Mouse (Mus musculus): Measurements from ENCODE around the gene Akt2.

The Akt2 gene

DNA sequence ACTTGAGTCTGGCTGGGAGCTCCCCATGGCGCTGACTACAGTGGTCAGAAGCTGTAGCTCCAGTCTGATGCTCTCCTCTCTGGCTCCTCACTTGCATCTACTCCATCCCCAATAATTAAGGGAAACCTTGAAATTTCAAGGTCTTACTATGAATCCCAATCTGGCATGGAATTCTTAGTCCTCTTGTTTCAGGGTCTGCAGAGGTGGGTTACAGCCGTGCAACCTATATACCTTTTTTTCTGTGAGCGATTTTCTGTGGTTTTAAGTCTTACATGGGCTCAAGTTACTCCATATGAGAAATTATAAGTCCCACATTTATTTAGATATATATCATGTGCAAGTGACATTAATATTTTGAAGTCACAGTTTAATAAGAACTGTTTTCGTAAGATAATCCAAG lies 1.3 kb upstream of the Akt2 start:
- no peak for DNase-seq (ENCODE audit: low spot score)

DNA sequence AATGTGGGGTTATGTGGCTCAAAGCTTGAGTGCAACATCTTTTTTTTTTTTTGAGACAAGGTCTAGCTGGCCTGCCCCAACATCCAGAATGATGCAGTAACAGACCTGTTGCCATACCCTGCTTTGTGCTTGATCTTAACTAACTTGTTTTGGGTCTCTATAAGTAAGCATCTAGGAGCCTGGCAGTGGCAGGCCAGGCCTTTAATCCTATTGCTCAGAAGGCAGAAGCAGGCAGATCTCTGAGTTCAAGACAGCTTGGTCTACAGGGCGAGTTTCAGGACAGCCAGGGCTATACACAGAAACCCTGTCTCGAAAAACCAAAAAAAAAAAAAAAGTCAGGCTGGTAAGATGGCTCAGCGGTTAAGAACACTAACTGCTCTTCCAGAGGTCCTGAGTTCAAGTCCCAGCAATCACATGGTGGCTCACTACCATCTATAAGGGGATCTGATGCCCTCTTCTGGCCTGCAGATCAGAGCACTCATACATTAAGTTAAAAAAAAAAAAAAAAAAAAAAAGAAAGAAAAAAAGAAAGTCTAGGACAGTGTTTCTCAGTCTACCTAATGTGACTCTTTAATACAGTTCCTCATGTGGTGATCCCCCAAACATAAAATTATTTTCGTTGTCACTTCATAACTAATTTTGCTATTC lies 662 bp upstream of the Akt2 start:
- DNase-seq (ENCODE audit: low spot score) = no peak

DNA sequence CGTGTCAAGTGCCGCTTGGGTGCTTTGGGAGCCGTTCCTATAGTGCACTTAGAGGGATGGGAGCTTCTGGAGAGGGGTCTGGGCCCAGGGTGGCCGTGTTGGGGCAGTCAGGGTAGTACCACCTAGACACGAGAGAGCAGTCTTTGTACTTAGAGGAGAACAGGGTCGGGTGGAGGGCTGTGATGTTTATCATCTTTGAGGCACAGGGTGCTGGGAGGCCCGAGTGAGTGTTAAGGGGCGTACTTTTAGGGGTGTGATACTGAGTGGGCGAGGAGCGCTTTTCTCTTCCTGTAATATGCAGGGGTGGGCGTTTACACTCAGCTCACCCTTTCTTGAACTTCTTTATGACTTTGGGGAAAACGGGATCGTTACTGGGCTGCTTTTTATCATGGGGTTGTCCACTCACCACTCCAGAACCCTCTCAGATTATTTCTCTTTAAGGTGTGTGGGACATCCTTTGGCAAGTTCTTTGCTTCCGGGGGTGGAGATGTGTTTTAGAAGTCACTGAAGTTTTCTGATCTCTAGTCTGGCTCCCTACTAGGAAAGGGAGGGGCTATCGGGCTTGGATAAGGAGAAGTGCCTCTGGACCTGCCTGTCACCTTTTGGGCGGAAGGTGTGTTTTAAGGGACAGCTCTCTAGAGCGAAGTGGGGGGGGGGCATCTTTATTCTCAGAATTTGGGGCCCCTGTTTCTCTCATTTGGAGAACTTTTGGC lies 1.0 kb downstream of the Akt2 start:
- peak; percentile 68 for DNase-seq (ENCODE audit: low spot score)

DNA sequence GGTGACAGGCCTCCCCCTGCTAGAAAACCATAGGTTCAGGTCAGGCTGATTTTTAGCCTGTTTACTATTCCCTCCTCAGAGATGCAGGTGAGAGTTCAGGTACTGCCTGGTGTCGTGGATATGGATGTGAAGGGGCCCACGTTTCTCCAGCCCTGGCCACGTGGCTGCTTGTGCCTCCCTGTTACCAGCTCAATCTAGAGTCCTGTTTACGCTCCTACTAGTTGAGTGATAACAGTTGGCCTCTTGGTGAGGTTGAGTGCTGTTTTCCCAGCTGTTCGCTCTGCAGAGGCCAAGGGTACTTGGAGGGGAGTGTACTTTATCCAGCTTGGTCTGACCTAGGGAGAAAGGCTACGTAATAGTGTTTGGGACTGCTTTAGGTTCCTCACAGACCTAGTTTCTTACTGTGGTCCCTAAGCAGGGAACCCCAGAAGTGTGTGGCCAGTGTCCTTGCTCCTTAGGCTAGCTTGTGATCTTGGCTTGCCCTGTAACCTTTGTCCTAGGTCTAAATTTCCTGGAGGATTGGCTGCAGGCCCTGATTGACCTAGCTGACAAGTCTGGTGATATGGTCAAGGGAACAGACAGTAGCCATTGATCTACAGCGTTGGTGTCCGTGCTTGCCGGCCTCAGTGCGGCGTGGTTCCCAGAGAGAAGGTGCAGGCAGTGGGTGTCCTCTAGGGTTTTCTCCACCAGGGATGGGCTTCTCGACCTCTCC lies 1.7 kb downstream of the Akt2 start:
- DNase-seq (ENCODE audit: low spot score) = peak; percentile 30

- no peak for DNase-seq (ENCODE audit: low spot score)
Observed at GRCm38 (mm10) chr7:27596586-27597503, 5.5 kb downstream of the Akt2 start.

GRCm38 (mm10) chr7:27598053-27598452 lies 6.7 kb downstream of the Akt2 start:
- no peak for DNase-seq (ENCODE audit: low spot score)

DNA sequence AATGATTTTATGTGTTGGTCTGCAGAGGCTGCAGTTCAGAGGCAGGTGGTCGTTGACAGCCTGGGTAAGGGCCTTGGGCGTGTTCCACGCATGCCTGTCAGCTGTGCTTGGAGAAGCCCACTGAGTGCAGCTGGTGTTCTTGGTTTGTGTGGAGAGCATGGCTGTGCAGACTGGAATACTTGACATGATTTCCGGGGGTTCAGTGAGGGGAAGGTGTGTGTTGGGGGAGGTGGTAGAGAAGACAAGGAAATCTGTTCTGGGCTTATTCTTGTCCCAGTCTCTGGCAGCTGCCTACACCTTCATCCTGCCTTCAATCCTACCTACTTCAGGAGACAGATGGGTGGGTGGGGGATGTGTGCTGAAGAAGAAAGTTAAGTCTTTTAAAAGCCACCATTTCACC lies 10.3 kb downstream of the Akt2 start:
- DNase-seq (ENCODE audit: low spot score) = no peak

- no peak for DNase-seq (ENCODE audit: low spot score)
Observed at GRCm38 (mm10) chr7:27602161-27602560, 10.8 kb downstream of the Akt2 start.

- DNase-seq (ENCODE audit: low spot score) = no peak
Observed at GRCm38 (mm10) chr7:27602835-27603234, 11.5 kb downstream of the Akt2 start.

DNA sequence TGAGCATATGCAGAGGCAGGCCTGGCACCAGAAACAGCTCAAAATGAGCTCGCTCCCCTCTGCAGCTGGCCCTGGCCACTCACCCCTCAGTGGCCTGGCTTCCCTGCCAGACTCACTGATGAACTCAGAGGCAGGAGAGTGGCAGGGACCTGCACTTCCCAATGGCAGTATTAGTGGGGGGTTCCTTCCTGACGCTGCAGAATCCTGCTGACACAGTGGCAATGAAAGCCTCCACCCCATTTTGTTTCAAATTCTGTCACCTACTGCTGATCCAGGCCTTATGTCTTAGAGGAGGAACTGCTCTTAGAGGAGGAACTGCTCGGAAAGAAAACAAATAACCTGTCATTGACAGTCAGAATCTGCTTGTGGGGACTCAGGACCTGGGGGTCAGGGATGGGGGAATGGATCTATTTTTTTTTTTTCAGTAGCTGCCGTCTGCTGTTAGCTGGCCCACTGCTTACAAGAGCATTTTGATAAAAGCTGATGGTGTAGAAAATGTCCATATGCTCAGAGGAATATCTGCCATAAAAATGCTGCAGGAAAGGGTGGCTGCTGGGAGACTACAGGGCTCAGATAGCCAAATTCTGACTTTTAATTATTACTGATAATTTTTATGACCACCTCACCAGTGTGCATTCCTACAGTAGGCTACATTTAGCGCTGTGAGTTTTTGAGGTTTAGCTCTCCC lies 13.5 kb downstream of the Akt2 start:
- DNase-seq (ENCODE audit: low spot score) = no peak

DNA sequence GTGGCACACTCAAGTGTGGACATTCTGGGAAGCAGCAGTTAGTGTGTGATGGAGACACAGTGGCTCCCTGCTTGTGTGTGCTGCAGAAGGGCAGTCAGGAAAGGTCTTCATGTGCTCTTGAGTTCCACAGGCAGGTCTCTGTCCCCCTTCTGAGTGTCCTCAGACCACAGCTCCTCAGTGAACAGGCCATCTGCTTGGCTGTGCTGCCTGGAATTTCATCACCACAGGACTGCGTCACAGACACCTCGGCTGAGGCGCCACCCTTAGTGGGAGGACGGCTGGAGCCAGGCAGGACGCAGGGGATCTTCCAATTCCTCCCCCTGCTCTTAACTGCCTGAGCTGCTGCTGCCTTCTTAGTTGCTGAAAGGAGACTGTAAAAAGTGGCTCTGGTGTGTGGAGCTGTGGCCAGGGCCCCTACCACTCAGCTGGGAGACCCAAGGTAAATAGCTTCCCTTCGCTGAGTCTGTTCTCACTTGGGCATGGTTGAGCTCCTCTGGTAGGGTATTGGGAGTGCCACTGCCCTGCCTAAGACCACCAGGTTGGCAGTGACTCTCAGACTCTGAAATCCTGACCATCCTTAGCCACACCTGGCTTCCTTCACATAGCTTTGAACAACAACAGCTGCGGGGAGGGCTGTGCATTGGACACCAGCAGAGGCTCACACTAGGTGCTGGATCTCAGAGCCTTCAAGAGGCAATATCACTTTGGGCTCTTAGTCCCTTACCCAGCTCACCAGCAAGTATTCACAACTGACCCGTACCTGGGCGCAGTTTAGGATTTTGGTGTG lies 14.3 kb downstream of the Akt2 start:
- DNase-seq (ENCODE audit: low spot score) = no peak

- no peak for DNase-seq (ENCODE audit: low spot score)
Observed at GRCm38 (mm10) chr7:27606481-27607254, 15.3 kb downstream of the Akt2 start.

DNA sequence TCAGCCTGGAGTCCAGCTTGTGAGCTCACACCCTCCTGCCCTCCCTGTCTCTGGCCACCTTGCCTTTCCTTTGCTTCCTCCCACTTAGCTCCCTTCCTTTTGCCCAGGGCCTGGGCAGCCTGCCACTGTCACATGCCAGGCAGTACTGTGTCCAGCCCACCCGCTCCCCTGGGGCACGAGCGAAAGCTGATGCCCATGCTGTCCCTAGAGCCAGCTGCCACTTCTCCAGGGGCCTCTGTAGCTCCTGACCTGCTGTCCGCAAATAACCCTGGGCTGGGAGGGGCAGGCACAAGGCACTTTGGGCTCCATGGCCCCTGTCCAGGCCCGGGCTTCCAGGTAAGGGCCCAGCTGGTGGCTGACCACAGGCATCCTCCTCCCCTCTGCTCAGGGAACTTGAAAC lies 16.2 kb downstream of the Akt2 start:
- no peak for DNase-seq (ENCODE audit: low spot score)

GRCm38 (mm10) chr7:27608130-27608529 lies 16.8 kb downstream of the Akt2 start:
- DNase-seq (ENCODE audit: low spot score) = no peak

- DNase-seq (ENCODE audit: low spot score) = no peak
Observed at GRCm38 (mm10) chr7:27609285-27609684, 17.9 kb downstream of the Akt2 start.

- DNase-seq (ENCODE audit: low spot score) = no peak
Observed at GRCm38 (mm10) chr7:27609688-27610087, 18.3 kb downstream of the Akt2 start.

DNA sequence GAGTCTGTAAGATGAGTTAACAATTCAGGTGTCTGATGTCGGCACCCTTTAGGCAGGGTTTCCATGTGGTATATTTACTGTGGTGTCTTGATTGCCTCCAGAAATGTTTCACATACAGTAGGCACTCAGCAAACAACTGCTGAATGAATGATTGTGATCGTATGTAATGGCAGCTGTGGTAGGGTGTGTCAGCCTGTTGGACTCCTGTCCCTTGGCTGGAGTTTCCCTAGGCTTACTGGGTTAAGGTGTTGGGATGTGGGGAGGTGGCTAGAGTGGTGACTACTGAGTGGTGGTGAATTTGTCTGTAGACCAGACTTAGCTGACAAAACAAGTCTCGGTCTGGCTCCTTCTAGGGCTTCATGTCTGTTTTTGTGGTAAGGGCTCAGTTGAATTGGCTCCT lies 19.0 kb downstream of the Akt2 start:
- DNase-seq (ENCODE audit: low spot score) = no peak

DNA sequence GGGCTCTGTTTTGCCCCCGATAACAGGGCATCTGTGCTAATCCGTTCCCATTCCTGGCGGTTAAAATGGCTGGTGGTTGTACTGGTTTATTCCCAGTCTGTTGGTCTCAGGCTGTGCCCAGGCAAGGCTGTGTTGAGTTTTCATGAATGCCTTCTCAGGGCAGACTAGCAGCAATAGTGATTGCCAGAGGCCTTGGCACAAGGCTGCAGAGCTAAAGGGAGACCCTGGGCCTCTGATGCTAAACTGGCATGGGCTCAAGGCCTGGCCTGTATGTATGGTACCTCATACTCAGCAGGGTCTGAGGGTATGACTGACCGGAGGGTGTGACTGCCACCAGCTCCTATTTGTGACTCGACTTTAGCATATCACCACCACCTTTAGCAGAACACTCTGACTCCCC lies 19.5 kb downstream of the Akt2 start:
- DNase-seq (ENCODE audit: low spot score) = no peak

DNA sequence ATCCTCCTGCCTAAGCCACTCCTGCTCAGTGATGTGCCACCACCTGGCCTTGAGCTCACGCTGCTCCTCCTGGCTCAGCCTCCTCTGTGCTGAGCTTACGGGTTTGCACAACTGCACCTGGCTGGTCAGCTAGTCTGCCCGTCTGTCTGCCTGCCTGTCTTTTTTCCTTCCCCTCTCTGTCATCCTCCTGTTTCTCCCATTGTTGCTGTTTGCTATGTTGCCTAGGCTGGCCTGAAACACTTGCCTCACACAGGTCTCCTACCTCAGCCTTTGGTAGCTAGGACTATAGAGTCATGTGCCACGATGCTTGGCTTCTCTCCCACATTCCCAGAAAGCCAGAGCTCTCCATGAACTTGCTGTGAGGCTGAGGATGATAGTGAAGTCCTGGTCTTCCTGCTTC lies 21.6 kb downstream of the Akt2 start:
- no peak for DNase-seq (ENCODE audit: low spot score)

Measured in c-Kit-positive CD71-positive TER-119-positive erythroid progenitor cells, embryonic 14.5 days (primary cell).